Mouse (Mus musculus): Measurements from ENCODE around the gene Btbd35f3.
"Not testable (repeated sequence)": the region's sequence is repeated elsewhere in the genome, so short reads cannot be mapped to it uniquely, and the experiment has no call there.

Gene Btbd35f3

GRCm38 (mm10) chrX:4037374-4037773, at the start of gene Btbd35f3:
TSS of gene Btbd35f3 (plus strand) at chrX:4037674.
- DNase-seq: not testable (repeated sequence)
